Mouse (Mus musculus): Measurements from ENCODE around the gene Vps9d1. TPM values are rescaled to one million over a fixed set of nuclear protein-coding genes. Genes with fewer than 3 reads are reported as not detected.
"Not testable (repeated sequence)": the region's sequence is repeated elsewhere in the genome, so short reads cannot be mapped to it uniquely, and the experiment has no call there.

Vps9d1 gene
- polyA plus RNA-seq, 1 experiment from 2014 or later = 25.9 TPM

- peaks cover 43% of the 10 kb centered on the region for H3K36me3 ChIP-seq (ENCODE audit: insufficient read depth)
- H3K27me3 ChIP-seq (ENCODE audit: insufficient read depth, low read length) = no peaks in the 10 kb centered on the region
- H3K9me3 ChIP-seq (ENCODE audit: low read depth, low read length) = no peaks in the 10 kb centered on the region
- no peak for TF ChIP-seq CTCF (IDR thresholded peaks at IDR 0.05; ENCODE audit: low read depth)
- H3K9ac ChIP-seq = no peak overlapping the region
- ATAC-seq (ENCODE audit: insufficient read depth) (no peak), DNase-seq (no peak)
- H3K4me2 ChIP-seq = no peak overlapping the region
- H3K4me3 ChIP-seq (ENCODE audit: low read depth, low read length) = no peak overlapping the region
- no peak overlapping the region for H3K27ac ChIP-seq (ENCODE audit: low read depth)
- 92% methylated on average over 12 of the region's 12 CpGs for WGBS
- no peaks in the 10 kb centered on the region for H3K4me1 ChIP-seq (ENCODE audit: insufficient read depth)
These were observed 20.9 kb upstream of the Vps9d1 start for GRCm38 (mm10) chr8:123275096-123275495.

- no peaks in the 10 kb centered on the region for H3K9me3 ChIP-seq (ENCODE audit: low read depth, low read length)
- no peaks in the 10 kb centered on the region for H3K27me3 ChIP-seq (ENCODE audit: insufficient read depth, low read length)
- H3K4me3 ChIP-seq (ENCODE audit: low read depth, low read length) = no peak overlapping the region
- 75% methylated on average over 5 of the region's 5 CpGs for WGBS
- no peak overlapping the region for H3K27ac ChIP-seq (ENCODE audit: low read depth)
- ATAC-seq (ENCODE audit: insufficient read depth) (no peak), DNase-seq (no peak)
- H3K4me1 ChIP-seq (ENCODE audit: insufficient read depth) = no peaks in the 10 kb centered on the region
- TF ChIP-seq CTCF (IDR thresholded peaks at IDR 0.05; ENCODE audit: low read depth) = no peak
- no peak overlapping the region for H3K4me2 ChIP-seq
- H3K36me3 ChIP-seq (ENCODE audit: insufficient read depth) = peaks cover 46% of the 10 kb centered on the region
- H3K9ac ChIP-seq = no peak overlapping the region
These were observed 20.3 kb upstream of the Vps9d1 start for GRCm38 (mm10) chr8:123274447-123274846.

GRCm38 (mm10) chr8:123271901-123272300, 17.8 kb upstream of the Vps9d1 start:
- TF ChIP-seq CTCF (IDR thresholded peaks at IDR 0.05; ENCODE audit: low read depth) = no peak
- no peak overlapping the region for H3K27ac ChIP-seq (ENCODE audit: low read depth)
- no peak overlapping the region for H3K4me2 ChIP-seq
- no peak overlapping the region for H3K9ac ChIP-seq
- H3K4me3 ChIP-seq (ENCODE audit: low read depth, low read length) = no peak overlapping the region
- ATAC-seq (ENCODE audit: insufficient read depth) (no peak), DNase-seq (no peak)
- H3K9me3 ChIP-seq (ENCODE audit: low read depth, low read length) = no peaks in the 10 kb centered on the region
- no peaks in the 10 kb centered on the region for H3K4me1 ChIP-seq (ENCODE audit: insufficient read depth)
- H3K36me3 ChIP-seq (ENCODE audit: insufficient read depth) = peaks cover 57% of the 10 kb centered on the region
- WGBS = 53% methylated on average over 4 of the region's 4 CpGs
- no peaks in the 10 kb centered on the region for H3K27me3 ChIP-seq (ENCODE audit: insufficient read depth, low read length)

GRCm38 (mm10) chr8:123271147-123271546, 17.0 kb upstream of the Vps9d1 start:
- H3K27ac ChIP-seq (ENCODE audit: low read depth) = peak overlapping the region; percentile 20; the same call in 1 of the 2 replicates

GRCm38 (mm10) chr8:123267926-123268656, 13.9 kb upstream of the Vps9d1 start:
- ATAC-seq (ENCODE audit: insufficient read depth) (no peak), DNase-seq (no peak)
- Histone ChIP-seq H3K4me2 (no peak overlapping the region), H3K4me3 (ENCODE audit: low read depth, low read length) (no peak overlapping the region), H3K36me3 (ENCODE audit: insufficient read depth) (peaks cover 78% of the 10 kb centered on the region), H3K27me3 (ENCODE audit: insufficient read depth, low read length) (no peaks in the 10 kb centered on the region), H3K27ac (ENCODE audit: low read depth) (no peak overlapping the region), H3K9ac (no peak overlapping the region), H3K4me1 (ENCODE audit: insufficient read depth) (no peaks in the 10 kb centered on the region), H3K9me3 (ENCODE audit: low read depth, low read length) (no peaks in the 10 kb centered on the region)
- 60% methylated on average over 14 of the region's 14 CpGs for WGBS
- no peak for TF ChIP-seq CTCF (IDR thresholded peaks at IDR 0.05; ENCODE audit: low read depth)

More at GRCm38 (mm10) chr8:123271147-123271546, 17.0 kb upstream of the Vps9d1 start:
- Histone ChIP-seq H3K9me3 (ENCODE audit: low read depth, low read length) (no peaks in the 10 kb centered on the region), H3K4me2 (no peak overlapping the region), H3K4me1 (ENCODE audit: insufficient read depth) (no peaks in the 10 kb centered on the region), H3K9ac (no peak overlapping the region), H3K36me3 (ENCODE audit: insufficient read depth) (peaks cover 62% of the 10 kb centered on the region), H3K4me3 (ENCODE audit: low read depth, low read length) (no peak overlapping the region), H3K27me3 (ENCODE audit: insufficient read depth, low read length) (no peaks in the 10 kb centered on the region)
- ATAC-seq (ENCODE audit: insufficient read depth) = no peak
- no peak for DNase-seq
- TF ChIP-seq CTCF (IDR thresholded peaks at IDR 0.05; ENCODE audit: low read depth) = no peak
- WGBS = 84% methylated on average over 10 of the region's 10 CpGs

GRCm38 (mm10) chr8:123257593-123257992, 3.4 kb upstream of the Vps9d1 start:
- not testable (repeated sequence) for DNase-seq; H3K9ac ChIP-seq; H3K27me3 ChIP-seq (ENCODE audit: insufficient read depth, low read length); ATAC-seq (ENCODE audit: insufficient read depth); H3K4me2 ChIP-seq; H3K4me3 ChIP-seq (ENCODE audit: low read depth, low read length); H3K9me3 ChIP-seq (ENCODE audit: low read depth, low read length); H3K27ac ChIP-seq (ENCODE audit: low read depth)
- WGBS = 92% methylated on average over 8 of the region's 8 CpGs
- Histone ChIP-seq H3K36me3 (ENCODE audit: insufficient read depth) (peaks cover 51% of the 10 kb centered on the region), H3K4me1 (ENCODE audit: insufficient read depth) (peaks cover 12% of the 10 kb centered on the region; the same call in 1 of the 2 replicates)

- Histone ChIP-seq H3K4me3 (ENCODE audit: low read depth, low read length) (no peak overlapping the region), H3K27me3 (ENCODE audit: insufficient read depth, low read length) (no peaks in the 10 kb centered on the region), H3K9me3 (ENCODE audit: low read depth, low read length) (no peaks in the 10 kb centered on the region), H3K9ac (no peak overlapping the region), H3K36me3 (ENCODE audit: insufficient read depth) (peaks cover 51% of the 10 kb centered on the region), H3K4me1 (ENCODE audit: insufficient read depth) (peaks cover 12% of the 10 kb centered on the region; the same call in 1 of the 2 replicates), H3K4me2 (no peak overlapping the region), H3K27ac (ENCODE audit: low read depth) (no peak overlapping the region)
- 89% methylated on average over 3 of the region's 3 CpGs for WGBS
- no peak for TF ChIP-seq CTCF (IDR thresholded peaks at IDR 0.05; ENCODE audit: low read depth)
- no peak for ATAC-seq (ENCODE audit: insufficient read depth)
- no peak for DNase-seq
These were observed 3.0 kb upstream of the Vps9d1 start for GRCm38 (mm10) chr8:123257114-123257513.
